Mouse (Mus musculus) spleen, postnatal 14 days (tissue): ENCODE data around the gene Nptx1.

Experiments used
- DNase-seq, 2 experiments: peaks; one replicate each; pipeline ENCODE4 v3.0.0; 2021 to 2022; ENCODE audit warnings: low spot score in 2 of 2

Gene Nptx1

GRCm38 (mm10) chr11:119550546-119551335 lies 3.2 kb upstream of the Nptx1 start:
- DNase-seq = no peak

DNA sequence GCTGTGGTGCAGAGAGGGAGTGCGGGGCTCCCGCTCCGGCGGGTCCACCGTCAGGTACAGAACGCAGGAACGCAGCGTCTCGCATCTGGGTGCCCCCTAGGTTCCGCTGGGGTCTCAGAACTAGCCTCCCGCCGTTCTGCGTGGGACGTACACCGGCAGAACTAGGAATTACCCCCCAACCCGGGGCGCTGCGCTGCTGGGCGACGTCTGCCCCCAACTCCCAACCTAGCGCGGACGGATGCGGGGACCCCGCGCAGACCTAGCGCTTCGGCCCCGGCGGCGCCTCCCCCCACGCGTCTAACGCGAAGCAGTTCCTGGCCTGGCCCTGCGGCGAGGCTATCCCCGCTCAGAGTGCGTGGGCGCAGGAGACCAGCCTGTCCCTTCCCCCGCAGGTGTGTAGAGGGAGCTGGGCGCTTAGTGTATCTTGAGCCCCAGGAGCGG lies 1.8 kb upstream of the Nptx1 start:
- DNase-seq = no peak

GRCm38 (mm10) chr11:119548741-119549370 lies 1.3 kb upstream of the Nptx1 start:
- DNase-seq = no peak

DNA sequence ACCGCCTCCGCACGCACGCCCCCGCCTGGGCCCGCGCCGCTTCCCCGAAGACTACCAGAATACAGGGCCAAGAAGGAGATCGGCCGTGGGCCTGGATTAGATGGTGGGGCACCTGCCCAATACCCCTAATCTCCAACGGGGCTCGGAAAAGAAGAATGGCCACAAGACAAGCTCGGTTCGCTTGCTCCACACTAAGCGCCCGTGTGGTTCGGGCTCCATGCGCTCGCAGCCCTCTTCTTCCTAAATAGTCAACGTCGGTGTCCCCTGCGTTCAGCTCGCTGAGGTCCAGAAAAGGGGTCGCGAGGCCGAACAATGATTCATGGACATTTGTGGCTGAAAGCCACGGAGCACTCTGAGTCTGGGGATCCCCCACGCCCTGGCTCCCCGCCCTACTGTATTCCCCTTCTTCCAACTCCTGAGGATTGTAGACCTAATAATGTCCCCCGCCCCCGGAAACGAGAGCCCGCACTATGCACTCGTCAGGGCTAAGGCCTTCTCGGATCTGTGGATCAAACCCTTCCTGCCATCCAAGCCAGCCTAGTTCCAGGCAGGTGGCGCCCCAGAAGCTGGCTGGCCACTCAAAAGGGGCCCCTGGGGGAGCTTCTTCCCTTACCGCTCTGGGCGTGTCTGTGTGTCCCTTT lies 518 bp upstream of the Nptx1 start:
- no peak for DNase-seq

DNA sequence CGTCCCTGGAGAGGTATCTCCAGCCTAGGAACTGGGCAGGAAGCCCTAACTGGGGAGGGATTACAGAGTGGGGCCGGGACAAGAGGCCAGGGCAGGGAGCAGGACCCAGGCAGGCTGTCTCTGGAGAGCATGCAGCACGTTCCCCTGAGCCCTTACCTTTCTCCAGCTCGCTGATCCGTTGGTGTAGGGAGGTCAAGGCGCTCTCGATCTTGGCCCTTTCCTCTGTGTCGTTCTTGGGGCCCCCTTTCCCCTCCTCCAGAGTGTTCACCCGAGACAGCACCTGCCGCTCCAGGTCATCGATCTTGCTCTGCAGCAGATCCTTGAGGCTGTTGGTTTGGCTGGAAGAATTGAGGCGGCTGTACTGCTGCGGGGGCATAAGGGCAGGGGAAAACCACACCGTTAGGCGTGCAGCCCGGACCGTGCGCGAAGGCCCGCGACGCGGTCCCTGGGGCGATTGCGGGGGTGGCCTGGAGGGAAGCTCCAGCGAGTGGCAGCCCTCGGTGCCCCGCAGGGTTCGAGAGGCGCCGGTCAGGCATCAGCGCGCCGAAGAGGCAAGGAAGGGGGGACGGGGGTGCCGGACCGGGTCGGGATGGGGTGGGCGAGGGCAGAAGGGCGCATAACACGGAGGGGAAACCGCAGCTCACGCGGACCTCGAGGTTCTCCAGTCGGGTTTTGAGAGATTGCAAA lies 914 bp downstream of the Nptx1 start:
- no peak for DNase-seq

- DNase-seq = no peak
Observed at GRCm38 (mm10) chr11:119545741-119546495, 1.6 kb downstream of the Nptx1 start.

DNA sequence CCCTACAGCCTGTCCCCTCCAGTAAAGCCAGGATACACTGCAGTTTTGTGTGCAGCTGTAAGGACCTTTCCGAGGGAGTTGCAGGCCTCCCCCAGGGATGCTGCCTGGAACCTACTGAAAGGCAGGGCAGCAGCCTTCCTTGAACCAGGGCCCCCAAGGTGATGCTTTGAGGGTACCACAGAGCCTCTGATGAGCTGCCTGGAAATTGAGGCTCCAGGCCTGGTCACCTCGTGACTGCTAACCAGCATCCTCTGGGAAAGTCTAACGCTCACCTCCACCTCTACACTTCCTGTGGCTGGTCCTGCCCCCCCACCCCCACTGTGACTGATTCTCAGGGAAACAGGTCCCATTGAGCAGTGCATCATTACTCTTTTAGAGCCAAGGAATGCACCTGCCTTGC lies 2.3 kb downstream of the Nptx1 start:
- no peak for DNase-seq

DNA sequence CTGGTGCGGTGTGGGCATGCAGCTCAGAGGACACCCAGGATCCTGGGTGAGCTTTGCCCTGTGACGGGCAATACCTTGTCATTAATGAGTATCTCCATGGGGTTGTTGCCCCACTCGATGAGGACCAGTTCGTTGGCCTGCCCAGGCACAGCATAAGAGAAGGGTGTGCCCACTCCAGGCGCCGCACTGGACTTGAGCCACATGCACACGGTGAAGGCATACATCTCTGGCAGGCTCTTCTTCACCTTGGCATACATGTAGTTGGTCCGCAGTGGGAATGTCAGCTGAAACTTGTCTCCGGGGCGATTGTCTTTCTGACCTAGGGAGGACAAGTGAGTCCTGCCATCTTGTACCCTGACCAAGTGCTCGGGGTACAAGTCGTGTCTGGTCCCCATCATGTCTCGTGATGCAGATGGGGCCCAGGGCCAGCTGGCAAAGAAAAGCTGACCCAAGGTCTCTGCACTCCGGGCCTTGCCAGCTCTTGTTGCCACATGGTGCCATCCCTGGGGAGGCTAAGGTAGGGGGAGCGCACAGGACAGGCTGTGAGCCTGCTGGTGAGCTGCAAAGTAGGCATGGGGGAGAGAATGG lies 2.9 kb downstream of the Nptx1 start:
- no peak for DNase-seq

DNA sequence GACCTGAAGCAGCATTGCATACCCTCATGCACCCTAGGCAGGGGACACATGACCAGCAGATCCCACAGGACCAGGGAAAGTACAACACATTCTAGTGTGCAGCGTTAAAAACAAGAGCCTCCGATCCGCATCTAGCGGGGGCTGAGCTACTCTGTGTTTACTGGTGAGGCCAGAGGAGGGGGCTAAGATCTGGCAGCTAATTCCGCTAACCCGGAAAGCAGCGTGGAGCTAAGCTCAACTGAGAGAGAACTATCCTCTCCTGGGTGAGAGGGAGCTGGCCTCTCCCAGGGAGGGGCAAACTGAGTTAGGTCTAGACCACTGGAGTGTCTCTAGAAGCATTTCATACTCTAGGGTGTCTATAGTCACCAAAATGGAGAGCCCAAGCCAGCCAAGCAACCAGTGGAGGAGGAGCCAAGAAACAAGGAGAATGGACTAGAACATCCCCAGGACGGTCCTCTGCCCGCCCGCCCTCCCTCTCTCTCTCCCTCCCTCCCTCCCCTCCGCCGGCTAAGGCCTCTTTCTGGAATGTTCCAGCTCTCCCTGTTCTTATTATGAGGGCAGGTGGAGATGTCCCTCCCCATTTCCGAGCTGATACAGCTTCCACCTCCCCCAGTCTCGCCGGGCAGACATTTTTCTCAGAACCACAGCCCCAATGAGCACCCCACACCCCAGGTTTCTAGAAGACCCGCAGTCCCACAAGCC lies 3.6 kb downstream of the Nptx1 start:
- no peak for DNase-seq

DNA sequence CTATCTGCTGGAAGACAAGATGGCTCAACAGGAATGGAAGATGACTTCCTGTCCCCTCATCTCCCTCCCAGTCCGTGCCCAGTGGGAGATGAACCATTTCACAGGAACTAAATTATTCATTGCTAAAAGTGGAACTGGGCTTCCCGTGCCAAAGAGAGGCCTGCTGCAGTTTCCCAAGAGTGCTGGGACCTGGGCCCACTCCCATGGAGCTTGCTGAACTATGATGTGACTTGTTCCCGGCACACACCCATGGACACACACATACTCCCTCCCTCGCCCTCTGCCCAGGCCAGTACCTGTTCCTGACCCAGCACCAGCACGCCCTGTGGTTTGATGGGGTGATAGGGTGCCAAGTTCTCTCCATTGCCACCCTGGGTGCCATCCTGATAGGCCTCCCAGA lies 4.7 kb downstream of the Nptx1 start:
- DNase-seq = no peak

GRCm38 (mm10) chr11:119542371-119542770 lies 5.2 kb downstream of the Nptx1 start:
- DNase-seq = no peak

DNA sequence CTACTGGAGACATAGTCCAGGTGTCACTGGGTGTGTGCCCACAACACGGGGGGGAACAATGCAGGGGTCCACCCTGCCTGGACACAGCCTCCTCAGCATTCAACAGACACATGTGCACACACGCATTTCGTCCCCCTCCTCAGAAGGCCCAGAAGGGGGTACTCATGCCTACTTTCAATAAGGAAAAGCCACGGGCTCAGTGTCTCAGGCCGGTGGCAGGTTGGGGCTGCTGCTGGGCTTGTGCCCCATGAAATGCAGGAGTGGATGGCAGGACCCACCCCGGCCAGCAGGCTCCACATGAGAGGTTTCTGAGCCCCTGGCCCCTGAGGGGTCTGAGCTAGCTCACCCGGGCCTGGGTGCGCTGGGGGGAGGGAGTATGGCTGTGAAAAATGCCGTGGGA lies 6.5 kb downstream of the Nptx1 start:
- DNase-seq = no peak

- DNase-seq = no peak
Observed at GRCm38 (mm10) chr11:119540560-119540959, 7.0 kb downstream of the Nptx1 start.

- no peak for DNase-seq
Observed at GRCm38 (mm10) chr11:119539944-119540343, 7.6 kb downstream of the Nptx1 start.

GRCm38 (mm10) chr11:119533745-119534144 lies 13.8 kb downstream of the Nptx1 start:
- DNase-seq = no peak

DNA sequence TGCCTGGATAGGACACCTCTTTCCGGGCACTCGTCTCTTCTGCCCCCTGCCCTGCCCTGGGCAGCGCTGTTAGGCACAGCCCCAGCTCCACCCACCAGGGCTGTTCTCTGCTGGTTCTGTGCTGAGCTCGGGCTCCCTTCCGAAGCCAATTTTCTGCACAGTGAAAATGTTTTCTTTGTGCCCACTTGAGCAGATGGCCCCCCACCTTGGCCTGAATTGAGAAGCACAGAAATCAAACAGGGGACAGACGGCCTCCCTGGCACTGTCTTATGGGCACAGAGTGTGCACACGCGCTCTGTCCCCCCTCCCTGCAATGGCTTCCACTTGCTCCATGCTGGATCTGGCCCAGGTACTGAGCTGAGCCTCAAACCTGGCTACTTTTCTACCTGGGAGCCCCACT lies 15.1 kb downstream of the Nptx1 start:
- no peak for DNase-seq

- no peak for DNase-seq
Observed at GRCm38 (mm10) chr11:119528930-119529329, 18.6 kb downstream of the Nptx1 start.

DNA sequence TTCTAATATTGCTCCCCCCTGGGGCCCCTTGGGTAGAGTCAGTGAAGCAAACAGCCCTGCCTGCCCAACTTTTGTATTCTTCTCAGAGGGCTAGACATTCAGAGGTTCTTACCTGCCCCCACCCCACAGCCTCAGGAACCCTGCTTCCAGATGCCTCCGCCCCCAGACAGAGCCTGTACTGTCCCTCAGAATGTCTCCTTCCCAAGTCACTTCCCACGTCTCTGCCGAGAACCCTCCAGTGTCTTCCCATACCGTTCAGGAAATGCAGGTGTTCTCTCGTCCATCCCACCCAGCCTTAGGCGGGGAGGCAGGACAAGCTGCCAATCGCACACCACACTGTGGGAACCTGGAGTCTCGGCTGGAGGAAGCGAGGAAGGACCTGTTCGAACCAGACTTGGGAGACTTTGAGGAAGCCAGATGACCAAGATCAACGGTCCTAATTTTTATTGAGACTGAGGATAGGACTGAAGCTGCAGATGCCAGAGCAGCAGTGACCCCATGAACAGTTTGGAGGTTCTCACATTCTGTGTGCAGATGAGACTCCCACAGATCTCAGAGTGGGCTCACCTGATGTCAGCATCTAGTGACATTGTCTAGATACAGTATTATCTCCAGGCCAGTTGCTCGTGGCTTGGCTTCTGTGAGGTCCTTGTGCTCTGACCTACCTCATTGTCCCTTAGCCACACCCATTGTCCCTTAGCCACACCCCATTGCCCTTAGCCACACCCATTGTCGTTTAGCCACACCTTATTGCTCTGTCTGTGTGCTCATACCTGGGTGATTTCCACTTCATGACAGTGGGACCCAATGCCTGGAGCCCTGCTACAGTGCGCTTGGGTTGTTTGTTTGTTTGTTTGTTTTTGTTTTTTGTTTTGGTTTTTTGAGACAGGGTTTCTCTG lies 21.2 kb downstream of the Nptx1 start:
- no peak for DNase-seq

- peak; percentile 46 to 61 for DNase-seq
Observed at GRCm38 (mm10) chr11:119524545-119524949, 23.0 kb downstream of the Nptx1 start.

GRCm38 (mm10) chr11:119523392-119523791 lies 24.2 kb downstream of the Nptx1 start:
- DNase-seq = no peak
